8 mouse cellular contexts compared by ENCODE assay signal in the genomic region with DNA sequence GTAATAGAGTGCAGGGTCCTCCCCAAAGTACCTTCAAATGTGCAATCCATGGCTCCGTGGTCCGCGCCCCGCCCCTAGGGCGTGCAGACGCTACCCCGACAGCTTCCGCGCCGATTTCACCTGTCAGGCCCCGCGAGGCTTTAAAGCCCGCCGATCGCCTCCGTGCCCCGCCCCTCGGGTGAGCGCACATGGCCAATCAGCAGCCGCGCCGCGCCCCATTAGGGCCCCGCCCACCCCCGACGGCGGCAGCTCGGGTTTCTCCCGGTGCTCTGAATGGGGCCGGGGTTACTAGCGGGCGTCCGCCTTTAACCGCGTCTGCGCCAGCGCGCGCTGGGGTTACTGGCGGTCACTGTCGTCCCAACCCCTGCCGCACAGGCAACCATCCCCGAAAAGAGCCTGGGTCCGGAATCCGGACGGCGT. TPM values are rescaled to one million over a fixed set of nuclear protein-coding genes. Genes with fewer than 3 reads are reported as not detected.
A peak's percentile ranks its signal among the peaks of the same experiment; 100 is the strongest.
DNase-seq lines count a peak whose midpoint lies in the region; ATAC-seq and TF ChIP-seq lines count a peak whose summit lies in the region.

No protein-coding gene starts in this region.

- H3K4me3 ChIP-seq in bone marrow macrophage, adult 2 months (ENCODE audit: insufficient read depth, low read length), result peak overlapping the region; percentile 57
- peak overlapping the region; percentile 47 for H3K4me3 ChIP-seq in heart, embryonic 11.5 days (ENCODE audit: low read depth, low read length)
- peak overlapping the region; percentile 49 for H3K4me3 ChIP-seq in kidney, embryonic 15.5 days (replicated peaks)

- H3K27me3 ChIP-seq in heart, embryonic 11.5 days (ENCODE audit: control insufficient read depth, insufficient read depth, low read length), result no peaks in the 10 kb centered on the region
- H3K27me3 ChIP-seq in kidney, embryonic 15.5 days, result no peaks in the 10 kb centered on the region

- no peak for TF ChIP-seq POLR2A in bone marrow macrophage, adult 2 months (IDR thresholded peaks at IDR 0.05; ENCODE audit: borderline replicate concordance, low read depth, low read length)

- DNase-seq in A20 (ENCODE audit: low read depth, low spot score) (peak; percentile 97), liver (peak; percentile 99)
- DNase-seq in monocyte, adult 2 months (ENCODE audit: low read depth in 1 of 2, low spot score in 2 of 2), result peak; percentile 74 to 87
- peak; percentile 93 to 96 for DNase-seq in spleen, postnatal 14 days (ENCODE audit: low spot score in 2 of 2)

- H3K36me3 ChIP-seq in heart, embryonic 11.5 days (ENCODE audit: control insufficient read depth, insufficient read depth, low read length), result peaks cover 14% of the 10 kb centered on the region
- H3K36me3 ChIP-seq in kidney, embryonic 15.5 days, result peaks cover 18% of the 10 kb centered on the region

- peaks cover 31% of the 10 kb centered on the region for H3K4me1 ChIP-seq in bone marrow macrophage, adult 2 months (ENCODE audit: control insufficient read depth, insufficient read depth, low read length)
- peaks cover 71% of the 10 kb centered on the region for H3K4me1 ChIP-seq in heart, embryonic 11.5 days (ENCODE audit: control insufficient read depth, insufficient read depth, low read length)
- H3K4me1 ChIP-seq in kidney, embryonic 15.5 days, result peaks cover 80% of the 10 kb centered on the region

- peak overlapping the region; percentile 32 for H3K27ac ChIP-seq in bone marrow macrophage, adult 2 months (ENCODE audit: insufficient read depth, low read depth, low read length)
- peak overlapping the region; percentile 65 for H3K27ac ChIP-seq in heart, embryonic 11.5 days (ENCODE audit: low read depth, low read length)
- H3K27ac ChIP-seq in kidney, embryonic 15.5 days, result peak overlapping the region; percentile 83

- ATAC-seq in erythroblast, adult 5-6 weeks (replicated peaks; ENCODE audit: low FRiP score, poor library complexity, severe bottlenecking), result peak; percentile 91
- ATAC-seq in heart, embryonic 11.5 days (replicated peaks; ENCODE audit: insufficient number of reproducible peaks, low FRiP score, low TSS enrichment), result peak; percentile 87
- peak; percentile 90 for ATAC-seq in kidney, embryonic 15.5 days (replicated peaks; ENCODE audit: low FRiP score)

- WGBS in heart, embryonic 11.5 days (ENCODE audit: insufficient replicate concordance), result under 1% methylated on average over 38 of the region's 47 CpGs
- WGBS in kidney, embryonic 15.5 days, result 0% methylated on average over 47 of the region's 47 CpGs

- no peak for TF ChIP-seq CTCF in bone marrow macrophage, adult 2 months (IDR thresholded peaks at IDR 0.05; ENCODE audit: low read depth, low read length)

- no peaks in the 10 kb centered on the region for H3K9me3 ChIP-seq in heart, embryonic 11.5 days (replicated peaks; ENCODE audit: control insufficient read depth, low read length)
- no peaks in the 10 kb centered on the region for H3K9me3 ChIP-seq in kidney, embryonic 15.5 days (replicated peaks)

- peak overlapping the region; percentile 70 for H3K9ac ChIP-seq in heart, embryonic 11.5 days (ENCODE audit: low read depth, low read length)
- H3K9ac ChIP-seq in kidney, embryonic 15.5 days, result peak overlapping the region; percentile 40

- peak overlapping the region; percentile 94 for H3K4me2 ChIP-seq in heart, embryonic 11.5 days
- H3K4me2 ChIP-seq in kidney, embryonic 15.5 days, result peak overlapping the region; percentile 78

RNA-seq across cellular contexts. Expression of gene Srebf1, which starts 12.1 kb away (rescaled TPM):
- polyA plus RNA-seq in bone marrow macrophage, adult 2 months (2012; ENCODE audit: insufficient read depth, insufficient read length, missing spikeins), result 41.9 and 49.2 TPM in 2 replicates
- 1.3 and 13.0 TPM in 2 replicates for total RNA-seq in erythroblast, adult 5-6 weeks (2015; ENCODE audit: low replicate concordance)
- total RNA-seq in erythroblast, adult 5-6 weeks (2017; ENCODE audit: low replicate concordance), result 4.6 and 12.2 TPM in 2 replicates
- 39.0 and 41.0 TPM in 2 replicates for polyA plus RNA-seq in heart, embryonic 11.5 days (2014; fragmentation: Nextera tagmentation; extraction: Ambion mirVana)
- 56.3 and 60.0 TPM in 2 replicates for polyA plus RNA-seq in kidney, embryonic 15.5 days (2015; fragmentation: Nextera tagmentation; extraction: Ambion mirVana)

Comparison
In these comparisons a context has a peak if more than half of its experiments do, and no peak if none do; other contexts are left out.
1. Peak in every context shown above with its lines: DNase-seq, ATAC-seq, H3K4me3 ChIP-seq and H3K27ac ChIP-seq.
2. H3K27ac ChIP-seq: peak in every context shown above with its lines; median percentile 83 in kidney, embryonic 15.5 days; 65 in heart, embryonic 11.5 days; 32 in bone marrow macrophage, adult 2 months.